Mouse (Mus musculus): ENCODE data around the gene Ppp4c. TPM values are rescaled to one million over a fixed set of nuclear protein-coding genes. Genes with fewer than 3 reads are reported as not detected.
A peak's percentile ranks its signal among the peaks of the same experiment; 100 is the strongest.

The Ppp4c gene
- polyA plus RNA-seq, 1 experiment: 482 TPM

- Histone ChIP-seq H3K4me1 (replicated peaks; ENCODE audit: control insufficient read depth, insufficient read depth, low read length) (peaks cover 46% of the 10 kb centered on the region), H3K4me3 (ENCODE audit: control insufficient read depth, insufficient read depth, low read length) (no peak overlapping the region; the same call in 1 of the 2 replicates), H3K27me3 (ENCODE audit: control insufficient read depth, insufficient read depth, low read length) (no peaks in the 10 kb centered on the region), H3K27ac (ENCODE audit: control insufficient read depth, insufficient read depth, low read length) (no peak overlapping the region), H3K36me3 (ENCODE audit: control insufficient read depth, insufficient read depth, low read length) (no peaks in the 10 kb centered on the region)
- 97% methylated on average over 3 of the region's 3 CpGs for WGBS
- no peak for TF ChIP-seq POLR2A (IDR thresholded peaks at IDR 0.05; ENCODE audit: control insufficient read depth, extremely low read depth, insufficient read depth, low read length, poor library complexity)
- TF ChIP-seq CTCF (IDR thresholded peaks at IDR 0.05; ENCODE audit: borderline replicate concordance, control insufficient read depth, extremely low read depth, insufficient read depth, low read length, poor library complexity): no peak
- no peak for DNase-seq
Measured at GRCm38 (mm10) chr7:126778147-126778546, 14.1 kb downstream of the Ppp4c start.

- TF ChIP-seq CTCF (IDR thresholded peaks at IDR 0.05; ENCODE audit: borderline replicate concordance, control insufficient read depth, extremely low read depth, insufficient read depth, low read length, poor library complexity) (no peak), POLR2A (IDR thresholded peaks at IDR 0.05; ENCODE audit: control insufficient read depth, extremely low read depth, insufficient read depth, low read length, poor library complexity) (no peak)
- DNase-seq: no peak
- H3K4me3 ChIP-seq (ENCODE audit: control insufficient read depth, insufficient read depth, low read length): peak overlapping the region; percentile 56
- H3K27ac ChIP-seq (ENCODE audit: control insufficient read depth, insufficient read depth, low read length): peak overlapping the region; percentile 32
- H3K27me3 ChIP-seq (ENCODE audit: control insufficient read depth, insufficient read depth, low read length): no peaks in the 10 kb centered on the region
- H3K4me1 ChIP-seq (replicated peaks; ENCODE audit: control insufficient read depth, insufficient read depth, low read length): peaks cover 46% of the 10 kb centered on the region
- H3K36me3 ChIP-seq (ENCODE audit: control insufficient read depth, insufficient read depth, low read length): no peaks in the 10 kb centered on the region
- 47% methylated on average over 10 of the region's 10 CpGs for WGBS
Measured at GRCm38 (mm10) chr7:126777476-126777875, 14.8 kb downstream of the Ppp4c start.

GRCm38 (mm10) chr7:126776598-126777057 lies 15.7 kb downstream of the Ppp4c start, which contains the start of gene Ypel3:
Gene Ypel3 (plus strand): TSS chr7:126776955.
- H3K36me3 ChIP-seq (ENCODE audit: control insufficient read depth, insufficient read depth, low read length): no peaks in the 10 kb centered on the region
- peak within 1 kb of the TSS; percentile 32 for H3K27ac ChIP-seq (ENCODE audit: control insufficient read depth, insufficient read depth, low read length)
- H3K4me1 ChIP-seq (replicated peaks; ENCODE audit: control insufficient read depth, insufficient read depth, low read length): peaks cover 46% of the 10 kb centered on the region
- peak within 1 kb of the TSS; percentile 56 for H3K4me3 ChIP-seq (ENCODE audit: control insufficient read depth, insufficient read depth, low read length)
- WGBS: under 1% methylated on average over 37 of the region's 37 CpGs
- TF ChIP-seq CTCF (IDR thresholded peaks at IDR 0.05; ENCODE audit: borderline replicate concordance, control insufficient read depth, extremely low read depth, insufficient read depth, low read length, poor library complexity) (0 out of 2 replicates have a peak, but pooled peaks have one; percentile 24), POLR2A (IDR thresholded peaks at IDR 0.05; ENCODE audit: control insufficient read depth, extremely low read depth, insufficient read depth, low read length, poor library complexity) (peak; percentile 89)
- DNase-seq: peak; percentile 96
- no peaks in the 10 kb centered on the region for H3K27me3 ChIP-seq (ENCODE audit: control insufficient read depth, insufficient read depth, low read length)

GRCm38 (mm10) chr7:126775978-126776234 lies 16.4 kb downstream of the Ppp4c start:
- no peak for TF ChIP-seq POLR2A (IDR thresholded peaks at IDR 0.05; ENCODE audit: control insufficient read depth, extremely low read depth, insufficient read depth, low read length, poor library complexity)
- TF ChIP-seq CTCF (IDR thresholded peaks at IDR 0.05; ENCODE audit: borderline replicate concordance, control insufficient read depth, extremely low read depth, insufficient read depth, low read length, poor library complexity): no peak
- Histone ChIP-seq H3K27ac (ENCODE audit: control insufficient read depth, insufficient read depth, low read length) (peak overlapping the region; percentile 16; the same call in 1 of the 2 replicates), H3K27me3 (ENCODE audit: control insufficient read depth, insufficient read depth, low read length) (no peaks in the 10 kb centered on the region), H3K4me1 (replicated peaks; ENCODE audit: control insufficient read depth, insufficient read depth, low read length) (peaks cover 44% of the 10 kb centered on the region), H3K4me3 (ENCODE audit: control insufficient read depth, insufficient read depth, low read length) (no peak overlapping the region), H3K36me3 (ENCODE audit: control insufficient read depth, insufficient read depth, low read length) (no peaks in the 10 kb centered on the region)
- WGBS: 88% methylated on average over 3 of the region's 3 CpGs
- DNase-seq: no peak

GRCm38 (mm10) chr7:126775185-126775977 lies 16.9 kb downstream of the Ppp4c start:
- 69% methylated on average over 10 of the region's 10 CpGs for WGBS
- Histone ChIP-seq H3K36me3 (ENCODE audit: control insufficient read depth, insufficient read depth, low read length) (no peaks in the 10 kb centered on the region), H3K27me3 (ENCODE audit: control insufficient read depth, insufficient read depth, low read length) (no peaks in the 10 kb centered on the region), H3K27ac (ENCODE audit: control insufficient read depth, insufficient read depth, low read length) (peak overlapping the region; percentile 38; the same call in 1 of the 2 replicates), H3K4me3 (ENCODE audit: control insufficient read depth, insufficient read depth, low read length) (no peak overlapping the region), H3K4me1 (replicated peaks; ENCODE audit: control insufficient read depth, insufficient read depth, low read length) (peaks cover 40% of the 10 kb centered on the region)
- DNase-seq: no peak
- TF ChIP-seq POLR2A (IDR thresholded peaks at IDR 0.05; ENCODE audit: control insufficient read depth, extremely low read depth, insufficient read depth, low read length, poor library complexity): no peak
- TF ChIP-seq CTCF (IDR thresholded peaks at IDR 0.05; ENCODE audit: borderline replicate concordance, control insufficient read depth, extremely low read depth, insufficient read depth, low read length, poor library complexity): peak; percentile 34; the same call in 1 of the 2 replicates

GRCm38 (mm10) chr7:126774463-126774862 lies 17.8 kb downstream of the Ppp4c start:
- DNase-seq: no peak
- peaks cover 33% of the 10 kb centered on the region for H3K4me1 ChIP-seq (replicated peaks; ENCODE audit: control insufficient read depth, insufficient read depth, low read length)
- 39% methylated on average over 2 of the region's 2 CpGs for WGBS
- no peak overlapping the region for H3K4me3 ChIP-seq (ENCODE audit: control insufficient read depth, insufficient read depth, low read length)
- no peak for TF ChIP-seq CTCF (IDR thresholded peaks at IDR 0.05; ENCODE audit: borderline replicate concordance, control insufficient read depth, extremely low read depth, insufficient read depth, low read length, poor library complexity)
- TF ChIP-seq POLR2A (IDR thresholded peaks at IDR 0.05; ENCODE audit: control insufficient read depth, extremely low read depth, insufficient read depth, low read length, poor library complexity): no peak
- no peaks in the 10 kb centered on the region for H3K27me3 ChIP-seq (ENCODE audit: control insufficient read depth, insufficient read depth, low read length)
- H3K36me3 ChIP-seq (ENCODE audit: control insufficient read depth, insufficient read depth, low read length): no peaks in the 10 kb centered on the region
- H3K27ac ChIP-seq (ENCODE audit: control insufficient read depth, insufficient read depth, low read length): no peak overlapping the region

All from thymus, adult 2 months (tissue).